Mouse (Mus musculus): ENCODE measurements around the gene Fastkd5. TPM values are rescaled to one million over a fixed set of nuclear protein-coding genes. Genes with fewer than 3 reads are reported as not detected.
"Not testable (repeated sequence)": the region's sequence is repeated elsewhere in the genome, so short reads cannot be mapped to it uniquely, and the experiment has no call there.

The Fastkd5 gene
- polyA plus RNA-seq, 1 experiment from 2014 or later: 10.2 TPM

DNA sequence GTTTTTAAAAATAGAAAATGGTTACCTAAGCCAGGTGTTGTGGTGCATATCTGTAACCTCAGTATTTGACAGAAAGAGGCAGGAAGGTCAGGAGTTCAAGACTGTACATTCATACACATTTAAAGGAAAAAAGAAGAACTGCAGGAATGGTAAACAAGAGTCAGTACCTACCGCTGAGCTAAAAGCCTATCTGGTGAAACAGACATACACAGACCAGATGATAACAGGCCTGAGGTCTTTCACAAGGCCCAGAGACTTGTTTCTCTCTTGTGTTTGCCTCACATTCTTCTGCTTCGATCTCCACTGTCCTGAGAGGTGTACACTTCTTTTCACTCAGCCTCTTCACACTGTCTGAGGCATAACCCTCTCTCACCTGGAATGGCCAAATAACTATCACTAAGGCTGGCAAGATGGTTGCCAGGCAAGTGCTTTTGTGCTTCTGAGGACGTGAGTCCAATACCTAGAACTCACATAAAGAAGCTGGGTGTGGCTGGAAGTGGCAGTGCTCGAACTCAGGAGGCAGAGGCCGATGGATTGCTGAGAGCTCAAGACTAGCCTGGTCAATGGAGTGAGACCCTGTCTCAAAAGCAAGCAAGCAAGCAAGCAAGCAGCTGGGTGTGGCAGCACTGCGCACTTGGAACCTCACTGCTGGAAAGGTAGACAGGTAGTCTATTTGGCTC lies 26.0 kb upstream of the Fastkd5 start:
- no peak for ATAC-seq
- peaks cover 22% of the 10 kb centered on the region for H3K36me3 ChIP-seq (ENCODE audit: control insufficient read depth, insufficient read depth, low read length)

DNA sequence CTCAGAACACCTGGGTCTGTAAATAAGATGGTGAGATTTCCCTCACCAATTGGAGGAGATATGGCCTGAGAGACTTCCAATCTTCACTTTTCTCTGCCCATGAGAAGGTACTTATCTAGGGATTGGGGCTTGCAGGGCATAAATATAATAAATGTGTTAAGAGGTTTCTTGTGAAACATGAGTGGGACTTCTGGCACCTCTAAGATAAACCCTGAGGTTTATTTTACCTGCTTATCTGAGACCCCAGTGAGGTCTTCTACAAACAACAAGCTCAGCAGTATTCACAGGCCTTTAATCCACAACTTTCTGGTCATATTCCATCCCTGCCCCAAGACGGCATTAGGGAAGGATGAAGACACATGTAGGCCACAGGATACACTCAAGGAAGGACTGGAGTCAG lies 23.9 kb upstream of the Fastkd5 start:
- ATAC-seq: no peak
- H3K9ac ChIP-seq (ENCODE audit: low read depth, low read length): no peak overlapping the region
- H3K4me2 ChIP-seq (ENCODE audit: low read length): no peak overlapping the region
- H3K4me1 ChIP-seq (ENCODE audit: control insufficient read depth, insufficient read depth, low read length): no peaks in the 10 kb centered on the region
- H3K4me3 ChIP-seq (ENCODE audit: low read depth, low read length): no peak overlapping the region
- peaks cover 25% of the 10 kb centered on the region for H3K36me3 ChIP-seq (ENCODE audit: control insufficient read depth, insufficient read depth, low read length)
- H3K9me3 ChIP-seq (replicated peaks; ENCODE audit: control insufficient read depth, low read length, poor library complexity, severe bottlenecking): no peaks in the 10 kb centered on the region
- 96% methylated on average over 1 of the region's 1 CpGs for WGBS
- no peaks in the 10 kb centered on the region for H3K27me3 ChIP-seq (ENCODE audit: control insufficient read depth, insufficient read depth, low read depth, low read length)
- no peak overlapping the region for H3K27ac ChIP-seq (ENCODE audit: low read length)

More for the DNA sequence above, 26.0 kb upstream of the Fastkd5 start:
- 91% methylated on average over 6 of the region's 6 CpGs for WGBS
- no peaks in the 10 kb centered on the region for H3K4me1 ChIP-seq (ENCODE audit: control insufficient read depth, insufficient read depth, low read length)
- no peak overlapping the region for H3K4me3 ChIP-seq (ENCODE audit: low read depth, low read length)
- no peaks in the 10 kb centered on the region for H3K27me3 ChIP-seq (ENCODE audit: control insufficient read depth, insufficient read depth, low read depth, low read length)
- no peak overlapping the region for H3K4me2 ChIP-seq (ENCODE audit: low read length)
- no peak overlapping the region for H3K9ac ChIP-seq (ENCODE audit: low read depth, low read length)
- H3K9me3 ChIP-seq (replicated peaks; ENCODE audit: control insufficient read depth, low read length, poor library complexity, severe bottlenecking): no peaks in the 10 kb centered on the region
- no peak overlapping the region for H3K27ac ChIP-seq (ENCODE audit: low read length)

DNA sequence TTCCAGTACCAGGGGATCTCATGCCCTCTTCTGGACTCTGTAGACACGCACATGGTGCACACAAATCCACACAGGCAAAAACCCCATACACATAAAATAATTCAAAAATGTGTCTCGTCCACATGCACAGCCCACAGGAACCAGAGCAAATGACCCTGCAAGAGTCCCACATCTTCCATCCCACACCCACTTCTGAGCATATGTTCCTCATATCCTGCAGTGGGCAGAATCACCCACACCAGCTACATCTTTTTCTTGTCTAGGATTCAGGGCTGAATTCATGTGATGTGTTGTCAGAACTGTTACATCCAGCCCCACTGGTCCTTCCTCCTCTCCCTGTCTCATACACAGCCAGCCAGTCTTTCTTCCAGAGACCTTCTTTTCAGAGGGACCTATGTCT lies 23.5 kb upstream of the Fastkd5 start:
- Histone ChIP-seq H3K4me1 (ENCODE audit: control insufficient read depth, insufficient read depth, low read length) (no peaks in the 10 kb centered on the region), H3K27me3 (ENCODE audit: control insufficient read depth, insufficient read depth, low read depth, low read length) (no peaks in the 10 kb centered on the region), H3K36me3 (ENCODE audit: control insufficient read depth, insufficient read depth, low read length) (peaks cover 25% of the 10 kb centered on the region), H3K4me3 (ENCODE audit: low read depth, low read length) (no peak overlapping the region), H3K9ac (ENCODE audit: low read depth, low read length) (no peak overlapping the region), H3K4me2 (ENCODE audit: low read length) (no peak overlapping the region), H3K27ac (ENCODE audit: low read length) (no peak overlapping the region), H3K9me3 (replicated peaks; ENCODE audit: control insufficient read depth, low read length, poor library complexity, severe bottlenecking) (no peaks in the 10 kb centered on the region)
- 86% methylated on average over 2 of the region's 2 CpGs for WGBS
- no peak for ATAC-seq

DNA sequence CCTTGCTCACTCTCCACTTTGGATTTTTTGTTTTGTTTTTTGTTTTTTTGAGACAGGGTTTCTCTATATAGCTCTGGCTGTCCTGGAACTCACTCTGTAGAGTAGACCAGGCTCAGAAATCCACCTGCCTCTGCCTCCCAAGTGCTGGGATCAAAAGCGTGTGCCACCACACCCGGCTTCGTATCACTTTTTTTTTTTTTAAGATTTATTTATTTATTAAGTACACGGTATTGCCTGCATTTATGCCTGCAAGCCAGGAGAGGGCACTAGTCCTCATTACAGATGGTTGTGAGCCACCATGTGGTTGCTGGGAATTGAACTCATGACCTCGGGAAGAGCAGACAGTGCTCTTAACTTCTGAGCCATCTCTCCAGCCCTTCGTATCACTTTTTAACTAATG lies 19.2 kb upstream of the Fastkd5 start:
- not testable (repeated sequence) for H3K27ac ChIP-seq (ENCODE audit: low read length); H3K4me3 ChIP-seq (ENCODE audit: low read depth, low read length); H3K36me3 ChIP-seq (ENCODE audit: control insufficient read depth, insufficient read depth, low read length); H3K4me2 ChIP-seq (ENCODE audit: low read length); H3K9ac ChIP-seq (ENCODE audit: low read depth, low read length); H3K9me3 ChIP-seq (replicated peaks; ENCODE audit: control insufficient read depth, low read length, poor library complexity, severe bottlenecking); ATAC-seq; H3K4me1 ChIP-seq (ENCODE audit: control insufficient read depth, insufficient read depth, low read length); H3K27me3 ChIP-seq (ENCODE audit: control insufficient read depth, insufficient read depth, low read depth, low read length)
- 76% methylated on average over 6 of the region's 6 CpGs for WGBS

DNA sequence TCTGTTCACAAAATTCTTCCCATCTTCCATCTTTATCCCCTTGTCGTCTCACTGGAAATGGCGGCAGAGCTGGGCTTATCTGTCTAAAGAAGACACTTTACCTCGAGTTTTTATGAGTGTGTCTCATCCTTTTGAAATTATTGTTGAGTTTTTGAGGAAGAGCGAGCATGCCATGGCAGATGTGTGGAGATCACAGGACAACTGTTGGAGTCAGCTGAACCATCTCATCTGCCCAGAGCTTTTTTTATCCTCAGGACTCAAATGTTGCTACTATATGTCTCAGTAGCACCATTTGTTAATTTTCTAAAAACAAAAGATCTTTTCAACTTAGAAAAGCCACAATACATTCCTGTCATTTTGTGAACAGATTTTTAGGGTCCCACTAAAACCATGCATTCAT lies 15.4 kb upstream of the Fastkd5 start:
- Histone ChIP-seq H3K36me3 (ENCODE audit: control insufficient read depth, insufficient read depth, low read length) (0 out of 2 replicates have a peak, but pooled peaks cover 4% of the 10 kb centered on the region), H3K27ac (ENCODE audit: low read length) (no peak overlapping the region), H3K4me2 (ENCODE audit: low read length) (no peak overlapping the region), H3K4me3 (ENCODE audit: low read depth, low read length) (no peak overlapping the region), H3K27me3 (ENCODE audit: control insufficient read depth, insufficient read depth, low read depth, low read length) (no peaks in the 10 kb centered on the region), H3K9me3 (replicated peaks; ENCODE audit: control insufficient read depth, low read length, poor library complexity, severe bottlenecking) (no peaks in the 10 kb centered on the region), H3K9ac (ENCODE audit: low read depth, low read length) (no peak overlapping the region), H3K4me1 (ENCODE audit: control insufficient read depth, insufficient read depth, low read length) (peaks cover 12% of the 10 kb centered on the region; the same call in 1 of the 2 replicates)
- 92% methylated on average over 4 of the region's 4 CpGs for WGBS
- no peak for ATAC-seq

DNA sequence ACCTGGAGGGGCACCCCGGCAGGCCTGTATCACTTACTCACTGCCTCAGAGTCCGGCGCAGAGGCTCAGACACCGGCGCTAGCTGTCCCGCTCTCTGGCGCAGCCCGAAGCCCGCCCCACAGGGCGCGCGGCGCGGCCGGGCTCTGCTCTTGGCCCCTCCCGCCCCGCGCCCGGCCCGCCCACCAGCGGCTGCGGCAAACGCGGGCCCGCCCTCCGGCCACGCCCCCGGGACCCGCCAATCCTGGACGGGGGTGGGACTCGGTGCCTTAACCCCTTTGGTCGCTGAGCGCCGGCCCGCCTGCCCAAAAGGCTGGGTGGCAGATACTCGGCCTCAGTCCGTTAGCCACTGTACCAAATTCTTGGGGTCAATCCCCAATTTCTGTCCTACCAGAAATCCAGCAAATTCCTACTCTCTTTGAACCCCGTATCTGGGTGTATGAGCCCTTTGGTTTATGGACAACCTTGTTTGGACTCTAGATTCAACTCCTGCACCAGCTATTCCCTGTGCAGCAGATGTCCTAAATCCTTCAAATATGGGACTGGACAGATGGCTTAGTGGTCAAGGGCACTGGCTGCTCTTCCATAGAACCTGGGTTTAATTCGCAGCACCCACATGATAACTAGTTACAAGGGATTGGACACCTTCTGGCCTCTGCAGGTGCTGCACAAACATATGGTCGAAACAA lies 13.0 kb upstream of the Fastkd5 start, which contains the start of gene Lzts3:
TSS of gene Lzts3 (minus strand) at position 120 of the 686 bp plus-strand sequence.
- ATAC-seq: peak; percentile 95
- Histone ChIP-seq H3K4me1 (ENCODE audit: control insufficient read depth, insufficient read depth, low read length) (peaks cover 12% of the 10 kb centered on the region; the same call in 1 of the 2 replicates), H3K4me2 (ENCODE audit: low read length) (peak within 1 kb of the TSS; percentile 79), H3K36me3 (ENCODE audit: control insufficient read depth, insufficient read depth, low read length) (no peaks in the 10 kb centered on the region), H3K9ac (ENCODE audit: low read depth, low read length) (peak within 1 kb of the TSS; percentile 87), H3K9me3 (replicated peaks; ENCODE audit: control insufficient read depth, low read length, poor library complexity, severe bottlenecking) (no peaks in the 10 kb centered on the region), H3K27me3 (ENCODE audit: control insufficient read depth, insufficient read depth, low read depth, low read length) (peaks cover 6% of the 10 kb centered on the region), H3K27ac (ENCODE audit: low read length) (peak within 1 kb of the TSS; percentile 75), H3K4me3 (ENCODE audit: low read depth, low read length) (peak within 1 kb of the TSS; percentile 82)
- 3% methylated on average over 34 of the region's 40 CpGs for WGBS

DNA sequence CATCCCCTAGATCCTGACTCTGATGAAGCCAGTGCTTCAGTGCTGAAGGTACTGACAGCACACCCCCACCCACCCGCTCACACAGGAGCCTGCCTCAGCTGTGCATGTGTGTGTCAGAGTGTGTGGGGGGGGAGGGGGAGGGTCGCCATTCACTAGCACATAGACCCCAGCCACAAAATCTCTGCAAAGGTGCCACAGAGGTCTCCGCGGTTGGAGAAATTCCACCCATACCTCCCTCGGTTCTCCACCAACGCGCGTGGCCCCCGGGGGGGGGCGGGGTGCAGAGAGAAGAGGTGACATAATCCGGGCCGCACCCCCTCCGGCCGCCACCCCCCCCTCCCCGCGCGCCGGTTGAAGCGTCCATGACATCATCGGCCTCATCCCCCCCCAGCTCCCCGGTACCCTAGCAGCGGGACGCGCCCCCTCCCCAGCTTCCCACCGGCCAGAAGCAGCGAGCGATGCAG lies 12.4 kb upstream of the Fastkd5 start:
- Histone ChIP-seq H3K4me1 (ENCODE audit: control insufficient read depth, insufficient read depth, low read length) (peaks cover 12% of the 10 kb centered on the region; the same call in 1 of the 2 replicates), H3K4me2 (ENCODE audit: low read length) (peak overlapping the region; percentile 79), H3K36me3 (ENCODE audit: control insufficient read depth, insufficient read depth, low read length) (no peaks in the 10 kb centered on the region), H3K27me3 (ENCODE audit: control insufficient read depth, insufficient read depth, low read depth, low read length) (peaks cover 12% of the 10 kb centered on the region), H3K9me3 (replicated peaks; ENCODE audit: control insufficient read depth, low read length, poor library complexity, severe bottlenecking) (no peaks in the 10 kb centered on the region), H3K9ac (ENCODE audit: low read depth, low read length) (peak overlapping the region; percentile 87), H3K27ac (ENCODE audit: low read length) (peak overlapping the region; percentile 75), H3K4me3 (ENCODE audit: low read depth, low read length) (peak overlapping the region; percentile 82)
- WGBS: 1% methylated on average over 18 of the region's 27 CpGs
- peak; percentile 87 for ATAC-seq

DNA sequence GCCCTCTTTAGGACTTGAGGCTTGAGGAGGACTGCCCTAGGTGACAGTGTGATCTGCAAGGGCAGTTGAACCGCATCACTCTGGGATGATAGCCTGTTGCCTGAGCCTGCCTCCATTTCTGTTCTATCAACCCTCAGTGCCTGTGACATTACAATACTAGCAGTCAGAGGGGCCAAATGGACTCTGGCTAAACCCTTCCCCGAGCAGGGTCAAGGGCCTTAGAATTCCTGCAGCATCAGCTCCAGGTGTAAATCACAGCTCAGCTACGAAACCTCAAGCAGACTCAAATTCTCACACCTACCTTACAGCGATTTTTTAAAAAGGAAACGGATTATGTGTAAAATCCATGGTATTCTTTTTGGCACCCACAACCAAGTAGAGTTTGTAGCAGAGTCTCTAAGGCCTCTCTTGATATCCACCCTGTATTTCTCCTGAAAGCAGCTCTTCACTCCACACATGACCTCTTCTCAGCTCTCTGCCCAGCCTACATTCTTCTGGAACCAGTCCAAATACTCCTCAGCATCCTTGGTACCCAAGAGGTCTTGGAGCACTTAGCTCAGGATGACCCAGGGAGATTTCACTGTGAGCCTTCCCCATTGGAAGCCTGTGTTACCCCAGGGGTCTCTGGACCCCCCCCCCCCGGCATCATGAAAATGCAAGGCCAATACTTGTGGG lies 11.7 kb upstream of the Fastkd5 start:
- Histone ChIP-seq H3K27ac (ENCODE audit: low read length) (no peak overlapping the region), H3K4me3 (ENCODE audit: low read depth, low read length) (peak overlapping the region; percentile 82), H3K4me2 (ENCODE audit: low read length) (peak overlapping the region; percentile 79), H3K9me3 (replicated peaks; ENCODE audit: control insufficient read depth, low read length, poor library complexity, severe bottlenecking) (no peaks in the 10 kb centered on the region), H3K4me1 (ENCODE audit: control insufficient read depth, insufficient read depth, low read length) (peaks cover 12% of the 10 kb centered on the region; the same call in 1 of the 2 replicates), H3K36me3 (ENCODE audit: control insufficient read depth, insufficient read depth, low read length) (peaks cover 2% of the 10 kb centered on the region; the same call in 1 of the 2 replicates), H3K9ac (ENCODE audit: low read depth, low read length) (peak overlapping the region; percentile 87), H3K27me3 (ENCODE audit: control insufficient read depth, insufficient read depth, low read depth, low read length) (peaks cover 19% of the 10 kb centered on the region)
- 76% methylated on average over 6 of the region's 6 CpGs for WGBS
- no peak for ATAC-seq
